Mouse (Mus musculus) liver, adult 2 months (tissue): ENCODE results near the gene Ccdc138.

Source experiments
- CTCF ChIP-seq: fragments of 200-500 bp; IDR thresholded peaks from 2 replicates; pipeline ENCODE4 v1.5.1; 2011; ENCODE audit warnings: low read depth, low read length, control low read depth
- POLR2A ChIP-seq: fragments of 200-500 bp; IDR thresholded peaks from 2 replicates; pipeline ENCODE4 v1.6.1; 2011; ENCODE audit warnings: low read length, control low read depth; ENCODE audit not compliant: insufficient read depth; ENCODE audit errors: extremely low read depth

DNA sequence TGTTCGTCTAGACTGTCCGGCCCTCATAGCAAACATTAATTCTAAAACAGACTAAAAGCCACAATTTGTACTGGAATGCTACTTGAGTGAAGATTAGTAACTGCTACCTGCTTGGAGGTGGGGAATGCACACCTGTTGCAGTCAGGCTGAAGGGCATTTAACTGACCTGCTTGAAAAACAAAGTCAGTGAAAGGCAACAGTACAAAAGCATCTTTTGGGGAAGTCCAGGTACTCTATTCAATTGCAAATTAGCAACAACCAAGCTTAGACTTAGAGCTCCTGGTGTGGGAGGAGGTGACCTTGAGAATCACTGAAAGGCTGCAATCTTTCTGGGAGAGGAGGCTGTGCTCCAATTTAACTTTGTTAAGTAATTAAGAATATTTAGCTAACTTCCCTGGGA lies 34.4 kb downstream of the Ccdc138 start:
- TF ChIP-seq POLR2A (no peak), CTCF (no peak)
